Mouse (Mus musculus): ENCODE measurements around the gene Grik4. TPM values are rescaled to one million over a fixed set of nuclear protein-coding genes. Genes with fewer than 3 reads are reported as not detected.

The Grik4 gene
- polyA plus RNA-seq, 1 experiment from 2014 or later, result 7.3 TPM

GRCm38 (mm10) chr9:42486913-42487312, 457.4 kb downstream of the Grik4 start:
- no peaks in the 10 kb centered on the region for H3K36me3 ChIP-seq
- H3K4me3 ChIP-seq, result no peak overlapping the region
- no peak overlapping the region for H3K27ac ChIP-seq
- no peak overlapping the region for H3K9ac ChIP-seq
- no peak overlapping the region for H3K4me2 ChIP-seq
- H3K27me3 ChIP-seq, result no peaks in the 10 kb centered on the region
- ATAC-seq (ENCODE audit: low FRiP score), result no peak
- peaks cover 7% of the 10 kb centered on the region for H3K4me1 ChIP-seq (replicated peaks)
- 74% methylated on average over 4 of the region's 4 CpGs for WGBS
- no peaks in the 10 kb centered on the region for H3K9me3 ChIP-seq

GRCm38 (mm10) chr9:42484667-42485066, 459.6 kb downstream of the Grik4 start:
- H3K27ac ChIP-seq, result no peak overlapping the region
- no peak for ATAC-seq (ENCODE audit: low FRiP score)
- H3K9me3 ChIP-seq, result no peaks in the 10 kb centered on the region
- H3K4me3 ChIP-seq, result no peak overlapping the region
- H3K4me1 ChIP-seq (replicated peaks), result no peaks in the 10 kb centered on the region
- 98% methylated on average over 1 of the region's 1 CpGs for WGBS
- H3K9ac ChIP-seq, result no peak overlapping the region
- no peaks in the 10 kb centered on the region for H3K27me3 ChIP-seq
- H3K4me2 ChIP-seq, result no peak overlapping the region
- no peaks in the 10 kb centered on the region for H3K36me3 ChIP-seq

DNA sequence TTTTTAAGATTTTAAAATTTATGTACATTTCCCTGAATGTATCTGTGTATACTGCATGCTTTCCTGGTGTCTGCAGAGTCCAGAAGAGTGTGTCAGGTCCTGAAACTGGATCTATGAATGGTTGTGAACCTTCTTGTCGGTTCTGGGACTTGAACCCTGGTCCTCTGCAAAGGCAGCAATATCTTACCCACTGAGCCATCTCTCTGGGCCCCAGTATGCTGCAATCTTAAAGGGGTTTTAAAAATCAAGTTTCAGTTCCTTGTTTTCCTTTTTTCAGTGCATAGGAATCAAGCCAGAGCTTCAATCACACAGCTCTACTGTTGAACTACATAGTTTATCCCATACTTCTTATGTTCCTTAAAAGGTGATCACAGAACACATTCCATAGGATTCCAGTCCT, 461.3 kb downstream of the Grik4 start:
- H3K9ac ChIP-seq, result no peak overlapping the region
- H3K36me3 ChIP-seq, result no peaks in the 10 kb centered on the region
- no peak overlapping the region for H3K4me3 ChIP-seq
- no peaks in the 10 kb centered on the region for H3K27me3 ChIP-seq
- no peak for ATAC-seq (ENCODE audit: low FRiP score)
- no peaks in the 10 kb centered on the region for H3K4me1 ChIP-seq (replicated peaks)
- H3K9me3 ChIP-seq, result no peaks in the 10 kb centered on the region
- no peak overlapping the region for H3K27ac ChIP-seq
- H3K4me2 ChIP-seq, result no peak overlapping the region
- WGBS, result 75% methylated on average over 1 of the region's 1 CpGs

GRCm38 (mm10) chr9:42476166-42476565, 468.1 kb downstream of the Grik4 start:
- no peak for ATAC-seq (ENCODE audit: low FRiP score)
- Histone ChIP-seq H3K4me3 (no peak overlapping the region), H3K27ac (no peak overlapping the region), H3K4me2 (no peak overlapping the region), H3K9me3 (no peaks in the 10 kb centered on the region), H3K9ac (no peak overlapping the region), H3K36me3 (no peaks in the 10 kb centered on the region), H3K27me3 (no peaks in the 10 kb centered on the region), H3K4me1 (replicated peaks) (peaks cover 8% of the 10 kb centered on the region)
- 90% methylated on average over 4 of the region's 4 CpGs for WGBS

DNA sequence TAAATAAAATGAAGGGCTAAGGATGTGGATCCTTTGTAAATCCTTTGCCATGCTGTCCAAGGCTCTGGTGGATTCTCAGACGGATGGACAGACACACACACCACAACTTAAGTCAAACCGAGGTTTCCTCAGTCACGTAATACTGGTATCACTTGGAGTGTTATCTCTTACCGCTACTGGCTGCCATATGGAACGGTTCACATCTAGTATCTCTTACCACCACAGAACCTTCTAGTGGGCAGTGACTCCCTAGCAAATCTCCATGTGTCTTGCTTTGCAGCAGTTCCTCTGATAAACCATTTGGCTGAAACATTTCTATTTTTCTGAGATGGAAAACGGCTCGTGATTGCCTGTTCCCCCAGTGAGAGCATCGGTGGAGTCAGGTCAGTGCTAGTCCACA, 470.0 kb downstream of the Grik4 start:
- Histone ChIP-seq H3K4me2 (no peak overlapping the region), H3K36me3 (0 out of 2 replicates have a peak, but pooled peaks cover 6% of the 10 kb centered on the region), H3K4me3 (no peak overlapping the region), H3K27ac (no peak overlapping the region), H3K9ac (no peak overlapping the region), H3K4me1 (replicated peaks) (peaks cover 25% of the 10 kb centered on the region), H3K27me3 (no peaks in the 10 kb centered on the region), H3K9me3 (no peaks in the 10 kb centered on the region)
- ATAC-seq (ENCODE audit: low FRiP score), result no peak
- WGBS, result 92% methylated on average over 8 of the region's 8 CpGs

- peak overlapping the region; percentile 81 for H3K4me2 ChIP-seq
- peak overlapping the region; percentile 79 for H3K4me3 ChIP-seq
- 0 out of 2 replicates have a peak, but pooled peaks cover 6% of the 10 kb centered on the region for H3K36me3 ChIP-seq
- peaks cover 37% of the 10 kb centered on the region for H3K4me1 ChIP-seq (replicated peaks)
- H3K9ac ChIP-seq, result peak overlapping the region; percentile 91
- WGBS, result 6% methylated on average over 47 of the region's 49 CpGs
- ATAC-seq (ENCODE audit: low FRiP score), result peak; percentile 96
- no peaks in the 10 kb centered on the region for H3K9me3 ChIP-seq
- H3K27me3 ChIP-seq, result no peaks in the 10 kb centered on the region
- H3K27ac ChIP-seq, result peak overlapping the region; percentile 83
Measured at GRCm38 (mm10) chr9:42471921-42472747, 472.2 kb downstream of the Grik4 start.

- peak overlapping the region; percentile 78; the same call in 1 of the 2 replicates for H3K27ac ChIP-seq
- H3K4me1 ChIP-seq (replicated peaks), result peaks cover 37% of the 10 kb centered on the region
- peak overlapping the region; percentile 91 for H3K9ac ChIP-seq
- 61% methylated on average over 4 of the region's 4 CpGs for WGBS
- no peak for ATAC-seq (ENCODE audit: low FRiP score)
- no peaks in the 10 kb centered on the region for H3K9me3 ChIP-seq
- peak overlapping the region; percentile 79 for H3K4me3 ChIP-seq
- peak overlapping the region; percentile 81 for H3K4me2 ChIP-seq
- H3K27me3 ChIP-seq, result no peaks in the 10 kb centered on the region
- H3K36me3 ChIP-seq, result 0 out of 2 replicates have a peak, but pooled peaks cover 8% of the 10 kb centered on the region
Measured at GRCm38 (mm10) chr9:42471214-42471613, 473.1 kb downstream of the Grik4 start.

GRCm38 (mm10) chr9:42469323-42469722, 475.0 kb downstream of the Grik4 start:
- Histone ChIP-seq H3K27me3 (no peaks in the 10 kb centered on the region), H3K9me3 (no peaks in the 10 kb centered on the region), H3K4me1 (replicated peaks) (peaks cover 37% of the 10 kb centered on the region), H3K36me3 (0 out of 2 replicates have a peak, but pooled peaks cover 8% of the 10 kb centered on the region), H3K4me3 (no peak overlapping the region), H3K27ac (no peak overlapping the region), H3K4me2 (no peak overlapping the region), H3K9ac (no peak overlapping the region)
- no peak for ATAC-seq (ENCODE audit: low FRiP score)
- WGBS, result 97% methylated on average over 15 of the region's 15 CpGs

DNA sequence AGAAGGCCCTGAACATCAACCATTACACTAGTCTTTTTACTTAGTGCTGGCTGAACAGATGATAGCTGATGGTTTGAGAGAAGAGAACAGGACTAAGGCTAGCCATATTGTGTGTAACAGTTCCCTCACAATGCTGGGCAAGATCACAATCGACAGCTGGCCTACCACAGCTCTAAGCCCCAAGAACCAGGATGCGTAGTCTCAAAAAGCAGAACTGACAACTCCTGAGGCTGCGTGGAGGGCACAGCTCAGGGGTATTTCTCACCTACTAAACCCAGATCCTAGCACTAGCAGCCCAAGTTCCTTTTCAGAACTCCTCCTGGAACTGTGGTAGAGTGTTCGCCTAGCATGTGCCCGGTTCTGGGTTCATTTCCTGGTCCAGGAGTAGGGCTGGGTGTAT, 475.9 kb downstream of the Grik4 start:
- Histone ChIP-seq H3K9ac (no peak overlapping the region), H3K4me2 (no peak overlapping the region), H3K4me3 (no peak overlapping the region), H3K4me1 (replicated peaks) (peaks cover 41% of the 10 kb centered on the region), H3K27me3 (no peaks in the 10 kb centered on the region), H3K27ac (no peak overlapping the region), H3K9me3 (no peaks in the 10 kb centered on the region), H3K36me3 (0 out of 2 replicates have a peak, but pooled peaks cover 8% of the 10 kb centered on the region)
- no peak for ATAC-seq (ENCODE audit: low FRiP score)
- WGBS, result 95% methylated on average over 5 of the region's 5 CpGs

Small RNAs within 50 kb of the gene (microRNA-seq; reads per million reads assigned to microRNA genes)
- not detected for gene Gm27509

Other genes with a start within 250 kb of the Grik4 start
- gene Arhgef12, start 162.7 kb upstream of the Grik4 start, polyA plus RNA-seq (2015; fragmentation: Nextera tagmentation; extraction: Ambion mirVana), result 19.8 and 23.6 TPM in 2 replicates
- 11.0 and 11.5 TPM in 2 replicates for gene Tmem136, start 172.1 kb upstream of the Grik4 start, polyA plus RNA-seq (2015; fragmentation: Nextera tagmentation; extraction: Ambion mirVana)